Mouse (Mus musculus) limb, embryonic 14.5 days (tissue): Measurements from ENCODE around the gene Mogs. TPM values are rescaled to one million over a fixed set of nuclear protein-coding genes. Genes with fewer than 3 reads are reported as not detected.

Source experiments
- ATAC-seq: fragments of 200-750 bp; cut with Nextera tagmentation; 2 replicates; pipeline ENCODE4 v1.8.0; 2017; ENCODE audit warnings: low read depth, moderate number of reproducible peaks, moderate TSS enrichment; ENCODE audit not compliant: low FRiP score
- DNase-seq: peaks from one replicate; pipeline ENCODE4 v3.0.0-alpha.2; 2015; ENCODE audit warnings: low spot score
- H3K27ac ChIP-seq: fragments of 300-500 bp; sonication (generic); replicated peaks from 2 replicates; pipeline ENCODE4 v1.5.1; 2014; ENCODE audit warnings: low read depth, mild to moderate bottlenecking, low read length, moderate library complexity, mixed read lengths
- H3K27me3 ChIP-seq: fragments of 300-500 bp; sonication (generic); 2 replicates; pipeline ENCODE4 v1.6.1; 2014; ENCODE audit warnings: low read length, mixed read lengths; ENCODE audit not compliant: control insufficient read depth, insufficient read depth
- H3K36me3 ChIP-seq: fragments of 300-500 bp; sonication (generic); 2 replicates; pipeline ENCODE4 v1.6.1; 2014; ENCODE audit warnings: mild to moderate bottlenecking, low read length, moderate library complexity, mixed read lengths; ENCODE audit not compliant: control insufficient read depth, insufficient read depth
- H3K4me1 ChIP-seq: fragments of 300-500 bp; sonication (generic); 2 replicates; pipeline ENCODE4 v1.6.1; 2014; ENCODE audit warnings: antibody characterized with exemption, low read length, mixed read lengths; ENCODE audit not compliant: control insufficient read depth, insufficient read depth
- H3K4me2 ChIP-seq: fragments of 300-500 bp; sonication (generic); replicated peaks from 2 replicates; pipeline ENCODE4 v1.6.1; 2014; ENCODE audit warnings: low read depth, mild to moderate bottlenecking, low read length, moderate library complexity; ENCODE audit not compliant: severe bottlenecking
- H3K4me3 ChIP-seq: fragments of 300-500 bp; sonication (generic); replicated peaks from 2 replicates; pipeline ENCODE4 v1.5.1; 2014; ENCODE audit warnings: low read length
- H3K9ac ChIP-seq: fragments of 300-500 bp; sonication (generic); 2 replicates; pipeline ENCODE4 v1.6.1; 2014; ENCODE audit warnings: mild to moderate bottlenecking, low read depth, low read length, moderate library complexity; ENCODE audit not compliant: severe bottlenecking
- H3K9me3 ChIP-seq: fragments of 300-500 bp; sonication (generic); 2 replicates; pipeline ENCODE4 v1.6.1; 2016; ENCODE audit warnings: low read length; ENCODE audit not compliant: control insufficient read depth
- POLR2A ChIP-seq: fragments of 200-500 bp; IDR thresholded peaks from 2 replicates; pipeline ENCODE4 v1.8.0; 2012; ENCODE audit warnings: inconsistent platforms, mild to moderate bottlenecking, moderate library complexity, borderline replicate concordance; ENCODE audit not compliant: insufficient read depth, insufficient read length; ENCODE audit errors: extremely low read depth
- WGBS: fragments of 180-500 bp; shearing (Covaris S2); extraction: QIAGEN DNeasy Blood & Tissue Kit; methylation state at CpG from one replicate; pipeline ENCODE4 v1.1.7; 2014; 5-methylcytosine and 5-hydroxymethylcytosine counted together
- polyA plus RNA-seq, 2 experiments: library from polyadenylated mRNA; depleted of rRNA in 1 of 2; stranded (reverse) in 1 of 2; unstranded in 1 of 2; fragments of >200 nt; fragmentation: Nextera tagmentation in 1 of 2; extraction: Ambion mirVana in 1 of 2; gene quantifications; 2 replicates each; pipeline versions ENCODE4 v1.2.1 to v1.2.3; 2012 to 2014

The Mogs gene
- polyA plus RNA-seq, 2 experiments = 50.9 to 95.2 TPM

DNA sequence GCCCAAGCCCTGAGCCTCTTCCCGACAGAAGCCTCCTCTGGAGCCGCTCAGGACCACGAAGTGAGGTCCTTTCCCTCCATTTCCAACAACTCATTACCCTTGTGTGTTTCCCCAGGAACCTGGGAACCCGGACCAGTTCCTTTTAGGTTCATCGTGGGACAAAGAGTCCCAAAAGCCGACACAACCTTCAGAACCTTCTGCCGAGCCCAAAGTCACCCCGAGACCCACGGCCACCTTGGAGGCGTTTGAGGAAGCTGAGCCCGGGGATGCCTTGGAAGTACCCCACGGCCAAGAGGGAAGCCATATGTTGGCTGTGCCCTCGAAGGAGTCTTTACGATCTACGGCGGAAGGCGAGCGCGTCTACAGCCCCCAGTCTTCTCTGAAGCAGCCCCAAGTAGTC is 46.1 kb downstream of the Mogs start:
- Histone ChIP-seq H3K4me2 (peak overlapping the region; percentile 89), H3K4me3 (peak overlapping the region; percentile 44), H3K27me3 (peaks cover 28% of the 10 kb centered on the region), H3K4me1 (peaks cover 16% of the 10 kb centered on the region), H3K27ac (no peak overlapping the region), H3K9me3 (no peaks in the 10 kb centered on the region), H3K36me3 (no peaks in the 10 kb centered on the region), H3K9ac (peak overlapping the region; percentile 46; the same call in 1 of the 2 replicates)
- WGBS = 9% methylated on average over 19 of the region's 19 CpGs
- ATAC-seq (no peak), DNase-seq (no peak)
- TF ChIP-seq POLR2A = no peak

DNA sequence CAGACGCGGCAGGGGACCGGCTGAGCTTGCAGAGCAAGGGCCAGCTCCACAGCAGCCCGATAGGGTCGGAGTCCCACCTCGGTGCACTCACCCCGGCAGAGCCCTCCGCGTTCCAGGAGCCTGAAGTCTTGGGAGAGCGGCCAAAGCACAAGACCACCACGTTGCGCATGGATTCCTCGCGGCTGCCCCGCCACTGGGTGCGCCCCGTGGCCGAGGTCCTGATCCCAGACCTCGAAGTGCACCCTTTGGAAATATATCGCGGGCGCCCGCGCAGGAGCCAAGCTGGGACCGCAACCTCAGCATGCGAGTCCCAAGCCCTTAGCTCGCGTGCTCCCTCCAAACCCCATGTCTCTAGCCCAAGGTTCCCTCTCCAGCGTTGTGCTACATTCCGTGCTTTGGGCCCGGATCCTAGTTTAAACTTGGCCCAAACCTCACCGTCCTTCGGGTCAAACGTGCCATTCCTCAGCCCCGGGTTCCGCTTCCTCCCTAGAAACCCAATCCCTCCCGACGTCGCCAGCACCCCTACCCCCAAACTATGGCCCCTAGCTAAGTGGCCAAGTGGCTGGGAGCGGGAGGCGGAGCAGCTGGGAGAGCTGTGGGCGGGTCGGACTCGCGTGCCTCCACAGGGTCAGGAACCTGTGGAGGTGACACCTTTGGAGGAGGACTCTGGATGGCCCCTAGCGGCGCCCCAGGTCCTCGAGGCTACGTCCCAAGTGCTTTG is 46.8 kb downstream of the Mogs start:
- ATAC-seq (no peak), DNase-seq (no peak)
- Histone ChIP-seq H3K36me3 (no peaks in the 10 kb centered on the region), H3K27ac (no peak overlapping the region), H3K4me2 (peak overlapping the region; percentile 89), H3K4me1 (peaks cover 21% of the 10 kb centered on the region), H3K27me3 (peaks cover 28% of the 10 kb centered on the region), H3K9ac (peak overlapping the region; percentile 46), H3K4me3 (peak overlapping the region; percentile 44), H3K9me3 (no peaks in the 10 kb centered on the region)
- no peak for TF ChIP-seq POLR2A
- under 1% methylated on average over 47 of the region's 49 CpGs for WGBS

DNA sequence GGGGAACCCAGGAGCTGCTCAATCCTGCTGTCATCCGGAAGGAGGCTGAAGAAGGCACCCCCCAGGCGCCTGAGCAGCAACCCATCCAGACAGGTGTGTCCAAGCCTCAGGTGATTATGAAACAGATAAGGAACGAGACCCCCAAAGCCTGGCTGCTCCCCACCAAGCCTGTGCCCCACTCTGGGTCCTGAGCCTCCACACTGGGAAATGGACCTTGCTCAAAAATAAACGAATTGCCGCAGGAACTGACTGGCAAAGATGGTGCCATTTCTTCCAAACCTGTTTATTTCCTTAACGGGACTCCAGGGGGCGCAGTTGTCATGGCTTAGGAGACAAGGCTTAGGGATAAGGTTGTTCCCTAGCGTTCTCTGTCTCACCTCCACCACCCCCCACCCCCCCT is 47.4 kb downstream of the Mogs start:
- H3K9me3 ChIP-seq = no peaks in the 10 kb centered on the region

DNA sequence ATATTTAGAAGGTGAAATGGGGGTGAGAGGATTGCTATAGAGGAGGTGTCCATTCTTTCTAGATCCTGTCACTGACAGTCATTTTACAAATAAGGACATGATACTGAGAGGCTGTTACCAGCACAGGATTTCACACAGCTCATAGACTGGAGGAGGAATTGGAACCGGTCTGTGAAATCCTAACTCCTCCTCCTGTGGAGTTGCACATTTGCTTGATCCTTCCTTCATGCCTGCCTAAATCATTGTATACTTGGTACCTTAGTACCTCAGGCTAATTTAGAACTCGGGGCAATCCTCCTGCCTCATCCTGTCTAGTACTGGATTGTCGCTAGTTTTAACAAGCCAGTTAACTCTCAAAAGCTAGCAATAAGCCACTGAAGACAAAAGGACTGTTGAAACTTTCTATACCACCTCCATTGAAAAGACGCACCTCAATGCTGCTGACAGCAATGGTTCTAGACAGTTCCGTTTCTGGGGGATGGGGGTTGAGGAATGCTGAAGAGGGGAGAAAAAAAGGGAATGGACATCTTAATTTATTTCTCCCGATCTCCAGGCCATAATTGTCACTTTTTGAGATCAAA is 49.8 kb downstream of the Mogs start:
- no peak for TF ChIP-seq POLR2A
- peaks cover 22% of the 10 kb centered on the region for H3K4me1 ChIP-seq

More for the DNA sequence above, 47.4 kb downstream of the Mogs start:
- peaks cover 22% of the 10 kb centered on the region for H3K4me1 ChIP-seq
- H3K4me3 ChIP-seq = peak overlapping the region; percentile 44
- peak overlapping the region; percentile 46 for H3K9ac ChIP-seq
- peak; percentile 54 for DNase-seq
- WGBS = 0% methylated on average over 8 of the region's 8 CpGs
- ATAC-seq = no peak
- no peaks in the 10 kb centered on the region for H3K36me3 ChIP-seq
- H3K4me2 ChIP-seq = peak overlapping the region; percentile 89
- no peak overlapping the region for H3K27ac ChIP-seq
- TF ChIP-seq POLR2A = no peak
- H3K27me3 ChIP-seq = peaks cover 28% of the 10 kb centered on the region

DNA sequence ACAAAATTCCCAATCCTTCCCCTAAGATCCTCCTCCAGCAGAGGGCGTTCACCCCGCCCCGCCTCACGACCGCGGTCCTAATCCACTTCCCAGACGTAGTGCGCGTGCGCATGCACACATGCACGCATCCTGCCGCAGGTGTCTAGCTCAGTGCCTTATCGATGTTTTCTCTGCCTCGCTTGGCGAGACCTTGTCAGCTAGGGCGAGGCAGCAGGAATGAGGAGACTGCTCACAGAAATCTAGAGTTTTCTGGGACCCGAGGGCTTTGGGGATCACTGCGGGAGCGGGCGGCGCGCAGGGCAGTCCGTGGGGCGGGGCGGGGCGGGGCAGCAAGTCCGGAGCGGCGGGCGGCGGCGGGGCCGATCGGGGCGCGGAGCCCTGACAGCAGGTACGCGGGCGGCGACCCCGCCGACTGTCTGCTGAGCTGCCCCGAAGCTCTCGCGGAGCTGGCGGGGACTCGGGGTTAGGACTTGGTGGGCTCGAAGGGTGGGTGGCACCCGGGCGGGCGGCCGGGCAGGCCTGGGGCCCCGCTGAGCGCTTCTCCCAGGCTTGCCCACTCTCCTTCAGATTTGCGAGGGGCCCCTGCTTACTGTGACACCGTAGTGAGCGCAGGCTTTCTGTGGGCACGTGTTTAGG is 50.4 kb downstream of the Mogs start, which contains the start of gene Dctn1:
Gene Dctn1 (plus strand): TSS at position 314 of the 636 bp plus-strand sequence.
- H3K4me1 ChIP-seq = peaks cover 22% of the 10 kb centered on the region
- H3K27ac ChIP-seq = peak within 1 kb of the TSS; percentile 86
- TF ChIP-seq POLR2A = no peak
- peak; percentile 87 for ATAC-seq
- WGBS = under 1% methylated on average over 47 of the region's 58 CpGs
- H3K27me3 ChIP-seq = peaks cover 20% of the 10 kb centered on the region
- DNase-seq = peak; percentile 92
- peaks cover 6% of the 10 kb centered on the region; the same call in 1 of the 2 replicates for H3K36me3 ChIP-seq
- no peaks in the 10 kb centered on the region for H3K9me3 ChIP-seq
- peak within 1 kb of the TSS; percentile 45 for H3K4me2 ChIP-seq
- H3K4me3 ChIP-seq = peak within 1 kb of the TSS; percentile 73
- peak within 1 kb of the TSS; percentile 78 for H3K9ac ChIP-seq

More for the DNA sequence above, 49.8 kb downstream of the Mogs start:
- H3K36me3 ChIP-seq = peaks cover 6% of the 10 kb centered on the region; the same call in 1 of the 2 replicates
- no peak for DNase-seq
- WGBS = 3% methylated on average over 6 of the region's 6 CpGs
- no peaks in the 10 kb centered on the region for H3K9me3 ChIP-seq
- peak overlapping the region; percentile 86 for H3K27ac ChIP-seq
- H3K4me3 ChIP-seq = peak overlapping the region; percentile 73
- peak overlapping the region; percentile 45 for H3K4me2 ChIP-seq
- 0 out of 2 replicates have a peak, but pooled peaks have one; percentile 1 for ATAC-seq
- peaks cover 26% of the 10 kb centered on the region for H3K27me3 ChIP-seq
- peak overlapping the region; percentile 78 for H3K9ac ChIP-seq
